ENCODE assay signal across 18 mouse cellular contexts in the genomic region with DNA sequence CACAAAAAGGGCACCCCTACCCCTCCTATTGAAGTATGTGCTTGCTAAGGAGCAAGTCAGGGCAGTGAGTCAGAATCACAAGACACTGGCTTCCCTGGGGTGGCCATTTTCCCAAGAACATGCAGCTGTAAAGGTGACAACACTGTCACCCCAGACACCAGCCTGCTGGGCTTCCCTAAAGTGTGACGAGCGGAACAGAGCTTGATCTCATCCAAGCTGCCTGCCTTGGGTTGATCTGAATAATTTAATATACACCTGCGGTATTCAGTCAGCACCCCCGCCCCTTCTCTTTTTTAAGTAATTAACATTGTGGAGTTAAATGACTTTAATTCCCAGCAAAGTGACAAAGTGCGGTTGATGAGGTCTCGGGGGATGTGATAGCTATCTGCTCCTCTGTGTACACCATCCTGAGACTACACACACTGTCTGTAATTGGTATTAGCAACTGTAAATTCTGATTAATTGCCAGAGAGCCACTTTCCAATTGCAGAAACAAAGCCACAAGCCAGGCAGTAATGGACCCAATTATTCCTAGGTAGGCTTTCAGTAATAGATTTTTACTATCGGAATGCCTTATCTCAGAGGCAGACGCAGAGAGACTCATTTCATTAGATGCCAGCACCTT.
DNase-seq lines count a peak whose midpoint lies in the region; ATAC-seq and TF ChIP-seq lines count a peak whose summit lies in the region.
"Had no signal": no experiment of that assay in that cellular context is flagged by ENCODE, and none has a peak within 500 bp of the region (broad histone marks: within the 10 kb centered on the region; RNA-seq: fewer than 3 reads in every experiment).

No protein-coding gene starts in this region.

- DNase-seq in layer of hippocampus, adult 2 months (ENCODE audit: low spot score in 2 of 2), result no peak
- DNase-seq in layer of hippocampus, adult 9-10 months (ENCODE audit: low spot score), result no peak
- no peak for DNase-seq in adrenal gland, adult (ENCODE audit: inconsistent age in 2 of 2, low spot score in 1 of 2)
- no peak for DNase-seq in cerebellum, postnatal 4 days (ENCODE audit: low spot score in 2 of 2)
- DNase-seq: adrenal gland, postnatal 25 days; B cell, adult 2 months; cerebellum, adult 2 months; kidney, adult 9 months; kidney, postnatal 36 days; lung, adult 2 months; spleen, adult 18-20 months; thymus, adult 18-20 months had no signal

- no peak for TF ChIP-seq CTCF in layer of hippocampus, adult 2 months (conservative IDR thresholded peaks at IDR 0.05)

- 25% methylated on average over 8 of the region's 8 CpGs for WGBS in forebrain, embryonic 16.5 days
- 29% methylated on average over 8 of the region's 8 CpGs for WGBS in limb, embryonic 12.5 days
- 25% methylated on average over 8 of the region's 8 CpGs for WGBS in neural tube, embryonic 14.5 days

- H3K9ac ChIP-seq in forebrain, embryonic 16.5 days (replicated peaks; ENCODE audit: low read depth, low read length), result no peak overlapping the region
- H3K9ac ChIP-seq in limb, embryonic 12.5 days (replicated peaks), result no peak overlapping the region
- no peak overlapping the region for H3K9ac ChIP-seq in neural tube, embryonic 14.5 days (replicated peaks; ENCODE audit: low read depth, low read length)
- H3K9ac ChIP-seq: embryonic facial prominence, embryonic 12.5 days had no signal

- no peaks in the 10 kb centered on the region for H3K36me3 ChIP-seq in forebrain, embryonic 16.5 days (ENCODE audit: control insufficient read depth, insufficient read depth)
- no peaks in the 10 kb centered on the region for H3K36me3 ChIP-seq in limb, embryonic 12.5 days
- no peaks in the 10 kb centered on the region for H3K36me3 ChIP-seq in neural tube, embryonic 14.5 days (ENCODE audit: control insufficient read depth, insufficient read depth, low read length)
- H3K36me3 ChIP-seq: embryonic facial prominence, embryonic 12.5 days had no signal

- peaks cover 20% of the 10 kb centered on the region for H3K4me1 ChIP-seq in forebrain, embryonic 16.5 days (replicated peaks; ENCODE audit: control insufficient read depth, insufficient read depth, low read length)
- H3K4me1 ChIP-seq in limb, embryonic 12.5 days (replicated peaks), result peaks cover 21% of the 10 kb centered on the region
- H3K4me1 ChIP-seq in neural tube, embryonic 14.5 days (ENCODE audit: control insufficient read depth, insufficient read depth, low read length), result peaks cover 25% of the 10 kb centered on the region
- H3K4me1 ChIP-seq: embryonic facial prominence, embryonic 12.5 days had no signal

- H3K27me3 ChIP-seq in forebrain, embryonic 16.5 days (replicated peaks; ENCODE audit: control insufficient read depth, insufficient read depth, low read length), result no peaks in the 10 kb centered on the region
- H3K27me3 ChIP-seq in limb, embryonic 12.5 days, result peaks cover 39% of the 10 kb centered on the region
- no peaks in the 10 kb centered on the region for H3K27me3 ChIP-seq in neural tube, embryonic 14.5 days (ENCODE audit: control insufficient read depth, insufficient read depth, low read length)
- H3K27me3 ChIP-seq: embryonic facial prominence, embryonic 12.5 days had no signal

- H3K27ac ChIP-seq in layer of hippocampus, adult 2 months, result peak overlapping the region; percentile 23; the same call in 1 of the 2 replicates
- H3K27ac ChIP-seq in forebrain, embryonic 16.5 days (ENCODE audit: low read length), result no peak overlapping the region
- no peak overlapping the region for H3K27ac ChIP-seq in limb, embryonic 12.5 days
- H3K27ac ChIP-seq in neural tube, embryonic 14.5 days (ENCODE audit: low read depth, low read length), result peak overlapping the region; percentile 80
- H3K27ac ChIP-seq: embryonic facial prominence, embryonic 12.5 days; macrophage had no signal

- no peak overlapping the region for H3K4me3 ChIP-seq in layer of hippocampus, adult 2 months
- no peak overlapping the region for H3K4me3 ChIP-seq in forebrain, embryonic 16.5 days (replicated peaks; ENCODE audit: low read length)
- H3K4me3 ChIP-seq in limb, embryonic 12.5 days (replicated peaks), result no peak overlapping the region
- H3K4me3 ChIP-seq in neural tube, embryonic 14.5 days (ENCODE audit: low read depth, low read length), result no peak overlapping the region
- H3K4me3 ChIP-seq: embryonic facial prominence, embryonic 12.5 days had no signal

- H3K4me2 ChIP-seq in forebrain, embryonic 16.5 days (ENCODE audit: low read length), result peak overlapping the region; percentile 2; the same call in 1 of the 2 replicates
- 0 out of 2 replicates have a peak overlapping the region, but pooled peaks have one; percentile 36 for H3K4me2 ChIP-seq in limb, embryonic 12.5 days
- no peak overlapping the region for H3K4me2 ChIP-seq in neural tube, embryonic 14.5 days (ENCODE audit: low read depth, low read length)
- H3K4me2 ChIP-seq: embryonic facial prominence, embryonic 12.5 days; liver, embryonic 11.5 days had no signal

- H3K9me3 ChIP-seq in forebrain, embryonic 16.5 days (ENCODE audit: control insufficient read depth, low read length), result no peaks in the 10 kb centered on the region
- peaks cover 8% of the 10 kb centered on the region; the same call in 1 of the 2 replicates for H3K9me3 ChIP-seq in limb, embryonic 12.5 days
- H3K9me3 ChIP-seq in neural tube, embryonic 14.5 days (ENCODE audit: control insufficient read depth, low read length), result no peaks in the 10 kb centered on the region
- H3K9me3 ChIP-seq: embryonic facial prominence, embryonic 12.5 days had no signal

- peak; percentile 55; the same call in 1 of the 2 replicates for ATAC-seq in forebrain, embryonic 16.5 days
- ATAC-seq in limb, embryonic 12.5 days (ENCODE audit: insufficient number of reproducible peaks, insufficient read depth, low FRiP score, low TSS enrichment, low read depth), result no peak
- peak; percentile 71; the same call in 1 of the 2 replicates for ATAC-seq in neural tube, embryonic 14.5 days (ENCODE audit: low read depth)

Comparison
In these comparisons a context has a peak if more than half of its experiments do, and no peak if none do; other contexts are left out.
1. H3K27ac ChIP-seq: peak in layer of hippocampus, adult 2 months (single experiment) and neural tube, embryonic 14.5 days (single experiment); none in forebrain, embryonic 16.5 days (single experiment) and limb, embryonic 12.5 days (single experiment).